Mouse (Mus musculus) brain, embryonic 14.5 days (tissue): ENCODE results near the gene Cgnl1.

Experiments
- CTCF ChIP-seq: fragments of 200-500 bp; IDR thresholded peaks from 2 replicates; pipeline ENCODE4 v1.5.1; 2012; ENCODE audit warnings: inconsistent platforms, mild to moderate bottlenecking, moderate library complexity, borderline replicate concordance; ENCODE audit not compliant: insufficient read depth, insufficient read length; ENCODE audit errors: extremely low read depth
- POLR2A ChIP-seq: fragments of 200-500 bp; IDR thresholded peaks from 2 replicates; pipeline ENCODE4 v1.6.1; 2012; ENCODE audit warnings: mild to moderate bottlenecking, inconsistent platforms, borderline replicate concordance; ENCODE audit not compliant: poor library complexity, insufficient read depth, insufficient read length, severe bottlenecking; ENCODE audit errors: extremely low read depth

- TF ChIP-seq POLR2A (no peak), CTCF (no peak)
These were observed 28.2 kb upstream of the Cgnl1 start for GRCm38 (mm10) chr9:71799598-71799997.
